Mouse (Mus musculus): ENCODE results near the gene Camk1d. TPM values are rescaled to one million over a fixed set of nuclear protein-coding genes. Genes with fewer than 3 reads are reported as not detected.
"Not testable (repeated sequence)": the region's sequence is repeated elsewhere in the genome, so short reads cannot be mapped to it uniquely, and the experiment has no call there.

Camk1d gene
- polyA plus RNA-seq, 1 experiment from 2014 or later, result 1.5 TPM

DNA sequence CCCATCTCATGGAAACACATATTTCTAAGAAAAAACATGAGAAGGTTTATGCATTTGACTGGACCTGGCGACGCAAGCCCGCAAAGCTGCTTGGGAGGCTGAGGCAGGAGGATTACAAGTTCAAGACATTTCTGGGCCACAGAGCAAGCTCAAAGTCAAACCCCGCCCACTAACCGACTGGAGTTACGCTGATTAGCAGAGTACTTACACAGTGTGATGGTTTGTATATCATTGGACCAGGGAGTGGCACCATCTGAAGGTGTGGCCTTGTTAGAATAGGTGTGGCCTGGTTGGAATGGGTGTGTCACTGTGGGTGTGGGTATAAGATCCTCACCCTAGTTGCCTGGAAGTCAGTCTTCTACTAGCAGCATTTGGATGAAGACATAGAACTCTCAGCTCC, 465.1 kb downstream of the Camk1d start:
- not testable (repeated sequence) for H3K36me3 ChIP-seq (ENCODE audit: insufficient read depth, low read length); ATAC-seq (ENCODE audit: low FRiP score, low TSS enrichment); H3K4me1 ChIP-seq (ENCODE audit: insufficient read depth, low read length); H3K9ac ChIP-seq (replicated peaks; ENCODE audit: low read length); H3K9me3 ChIP-seq (ENCODE audit: low read length); H3K27me3 ChIP-seq (ENCODE audit: insufficient read depth, low read length); H3K4me3 ChIP-seq (ENCODE audit: low read length); H3K4me2 ChIP-seq (replicated peaks; ENCODE audit: low read depth, low read length); H3K27ac ChIP-seq (ENCODE audit: low read length)
- 96% methylated on average over 6 of the region's 6 CpGs for WGBS

Other genes starting within 250 kb of the Camk1d start
- 76.9 and 78.1 TPM in 2 replicates for gene Nudt5, start 130.5 kb upstream of the Camk1d start, polyA plus RNA-seq (2015; fragmentation: Nextera tagmentation; extraction: Ambion mirVana)
- 297 and 303 TPM in 2 replicates for gene Cdc123, start 130.6 kb upstream of the Camk1d start, polyA plus RNA-seq (2015; fragmentation: Nextera tagmentation; extraction: Ambion mirVana)
- gene Gm13199, start 148.4 kb upstream of the Camk1d start, polyA plus RNA-seq (2015; fragmentation: Nextera tagmentation; extraction: Ambion mirVana), result 1.3 and 1.6 TPM in 2 replicates
- gene Sec61a2, start 180.9 kb upstream of the Camk1d start, polyA plus RNA-seq (2015; fragmentation: Nextera tagmentation; extraction: Ambion mirVana), result 77.6 and 91.8 TPM in 2 replicates
- 2.9 and 4.5 TPM in 2 replicates for gene Dhtkd1, start 228.3 kb upstream of the Camk1d start, polyA plus RNA-seq (2015; fragmentation: Nextera tagmentation; extraction: Ambion mirVana)
- 11.0 TPM in 2 replicates for gene Upf2, start 237.0 kb upstream of the Camk1d start, polyA plus RNA-seq (2015; fragmentation: Nextera tagmentation; extraction: Ambion mirVana)